Mouse (Mus musculus) limb, embryonic 15.5 days (tissue): ENCODE data around the gene Armh1. TPM values are rescaled to one million over a fixed set of nuclear protein-coding genes. Genes with fewer than 3 reads are reported as not detected.
"Not testable (repeated sequence)": the region's sequence is repeated elsewhere in the genome, so short reads cannot be mapped to it uniquely, and the experiment has no call there.

ENCODE experiments used
- ATAC-seq: fragments of 200-750 bp; cut with Nextera tagmentation; 2 replicates; pipeline ENCODE4 v1.8.0; 2017; ENCODE audit warnings: low read depth, moderate TSS enrichment; ENCODE audit not compliant: insufficient number of reproducible peaks, low FRiP score, low TSS enrichment
- H3K27ac ChIP-seq: fragments of 300-500 bp; sonication (generic); 2 replicates; pipeline ENCODE4 v1.5.1; 2015; ENCODE audit warnings: moderate library complexity, mild to moderate bottlenecking, inconsistent platforms
- H3K27me3 ChIP-seq: fragments of 300-500 bp; sonication (generic); 2 replicates; pipeline ENCODE4 v1.6.1; 2015; ENCODE audit warnings: inconsistent platforms
- H3K36me3 ChIP-seq: fragments of 300-500 bp; sonication (generic); 2 replicates; pipeline ENCODE4 v1.6.1; 2015; ENCODE audit warnings: inconsistent platforms
- H3K4me1 ChIP-seq: fragments of 300-500 bp; sonication (generic); 2 replicates; pipeline ENCODE4 v1.6.1; 2015; ENCODE audit warnings: inconsistent platforms
- H3K4me2 ChIP-seq: fragments of 300-500 bp; sonication (generic); 2 replicates; pipeline ENCODE4 v1.6.1; 2015; ENCODE audit warnings: mild to moderate bottlenecking, inconsistent platforms
- H3K4me3 ChIP-seq: fragments of 300-500 bp; sonication (generic); 2 replicates; pipeline ENCODE4 v1.5.1; 2015; ENCODE audit warnings: mild to moderate bottlenecking, inconsistent platforms
- H3K9ac ChIP-seq: fragments of 300-500 bp; sonication (generic); 2 replicates; pipeline ENCODE4 v1.6.1; 2015; ENCODE audit warnings: inconsistent platforms
- H3K9me3 ChIP-seq: fragments of 300-500 bp; sonication (generic); 2 replicates; pipeline ENCODE4 v1.6.1; 2016; ENCODE audit warnings: inconsistent platforms
- WGBS: fragments of 180-500 bp; shearing (Covaris S2); methylation state at CpG from one replicate; pipeline ENCODE4 v1.1.7; 2015; 5-methylcytosine and 5-hydroxymethylcytosine counted together
- polyA plus RNA-seq: library from polyadenylated mRNA; unstranded; fragments of >200 nt; fragmentation: Nextera tagmentation; extraction: Ambion mirVana; gene quantifications from 2 replicates; pipeline ENCODE4 v1.2.1, GENCODE M21; 2015

Gene Armh1
- polyA plus RNA-seq, 1 experiment from 2014 or later, result 0.51 TPM

- no peak overlapping the region for H3K4me2 ChIP-seq
- no peak for ATAC-seq
- no peaks in the 10 kb centered on the region for H3K36me3 ChIP-seq
- H3K4me1 ChIP-seq, result 0 out of 2 replicates have a peak, but pooled peaks cover 2% of the 10 kb centered on the region
- no peaks in the 10 kb centered on the region for H3K27me3 ChIP-seq
- no peaks in the 10 kb centered on the region for H3K9me3 ChIP-seq
- 72% methylated on average over 6 of the region's 6 CpGs for WGBS
- no peak overlapping the region for H3K27ac ChIP-seq
- H3K4me3 ChIP-seq, result no peak overlapping the region
- H3K9ac ChIP-seq, result no peak overlapping the region
These were observed 37.7 kb downstream of the Armh1 start for GRCm38 (mm10) chr4:117214250-117214649.

- WGBS, result 6% methylated on average over 20 of the region's 20 CpGs
- Histone ChIP-seq H3K4me1 (no peaks in the 10 kb centered on the region), H3K9ac (no peak overlapping the region), H3K27me3 (no peaks in the 10 kb centered on the region), H3K27ac (no peak overlapping the region), H3K36me3 (no peaks in the 10 kb centered on the region), H3K4me2 (no peak overlapping the region), H3K9me3 (no peaks in the 10 kb centered on the region), H3K4me3 (peak overlapping the region; percentile 14; the same call in 1 of the 2 replicates)
- ATAC-seq, result no peak
These were observed 41.5 kb downstream of the Armh1 start for GRCm38 (mm10) chr4:117210147-117211074.

- no peak overlapping the region for H3K27ac ChIP-seq
- no peaks in the 10 kb centered on the region for H3K9me3 ChIP-seq
- H3K4me1 ChIP-seq, result no peaks in the 10 kb centered on the region
- H3K4me3 ChIP-seq, result no peak overlapping the region
- no peak overlapping the region for H3K9ac ChIP-seq
- no peak for ATAC-seq
- H3K27me3 ChIP-seq, result no peaks in the 10 kb centered on the region
- H3K36me3 ChIP-seq, result no peaks in the 10 kb centered on the region
- H3K4me2 ChIP-seq, result no peak overlapping the region
- 79% methylated on average over 6 of the region's 6 CpGs for WGBS
These were observed 42.3 kb downstream of the Armh1 start for GRCm38 (mm10) chr4:117209592-117209991.

- Histone ChIP-seq H3K27me3 (no peaks in the 10 kb centered on the region), H3K4me1 (0 out of 2 replicates have a peak, but pooled peaks cover 2% of the 10 kb centered on the region), H3K36me3 (no peaks in the 10 kb centered on the region), H3K4me3 (no peak overlapping the region), H3K27ac (peak overlapping the region; percentile 83; the same call in 1 of the 2 replicates), H3K9ac (no peak overlapping the region), H3K9me3 (no peaks in the 10 kb centered on the region), H3K4me2 (peak overlapping the region; percentile 46; the same call in 1 of the 2 replicates)
- WGBS, result 64% methylated on average over 4 of the region's 4 CpGs
- ATAC-seq, result no peak
These were observed 49.0 kb downstream of the Armh1 start for GRCm38 (mm10) chr4:117202992-117203354.

- Histone ChIP-seq H3K27me3 (no peaks in the 10 kb centered on the region), H3K36me3 (no peaks in the 10 kb centered on the region), H3K4me2 (peak overlapping the region; percentile 46), H3K4me3 (peak overlapping the region; percentile 33), H3K27ac (peak overlapping the region; percentile 83), H3K4me1 (0 out of 2 replicates have a peak, but pooled peaks cover 2% of the 10 kb centered on the region), H3K9me3 (no peaks in the 10 kb centered on the region), H3K9ac (no peak overlapping the region)
- under 1% methylated on average over 25 of the region's 25 CpGs for WGBS
- peak; percentile 75; the same call in 1 of the 2 replicates for ATAC-seq
These were observed 49.6 kb downstream of the Armh1 start for GRCm38 (mm10) chr4:117202046-117202991.

- no peak overlapping the region for H3K9ac ChIP-seq
- no peaks in the 10 kb centered on the region for H3K4me1 ChIP-seq
- no peak overlapping the region for H3K4me3 ChIP-seq
- H3K27me3 ChIP-seq, result no peaks in the 10 kb centered on the region
- H3K4me2 ChIP-seq, result no peak overlapping the region
- H3K27ac ChIP-seq, result no peak overlapping the region
- no peak for ATAC-seq
- H3K36me3 ChIP-seq, result no peaks in the 10 kb centered on the region
- 94% methylated on average over 14 of the region's 14 CpGs for WGBS
- no peaks in the 10 kb centered on the region for H3K9me3 ChIP-seq
These were observed 60.1 kb downstream of the Armh1 start for GRCm38 (mm10) chr4:117191804-117192203.

GRCm38 (mm10) chr4:117190660-117191059 is 61.3 kb downstream of the Armh1 start:
- no peaks in the 10 kb centered on the region for H3K27me3 ChIP-seq
- no peaks in the 10 kb centered on the region for H3K4me1 ChIP-seq
- no peak for ATAC-seq
- H3K4me2 ChIP-seq, result no peak overlapping the region
- no peaks in the 10 kb centered on the region for H3K36me3 ChIP-seq
- peak overlapping the region; percentile 91 for H3K27ac ChIP-seq
- H3K9me3 ChIP-seq, result no peaks in the 10 kb centered on the region
- WGBS, result 57% methylated on average over 7 of the region's 7 CpGs
- no peak overlapping the region for H3K9ac ChIP-seq
- H3K4me3 ChIP-seq, result no peak overlapping the region

GRCm38 (mm10) chr4:117189856-117190543 is 61.9 kb downstream of the Armh1 start:
- Histone ChIP-seq H3K4me1 (no peaks in the 10 kb centered on the region), H3K27me3 (no peaks in the 10 kb centered on the region), H3K36me3 (no peaks in the 10 kb centered on the region), H3K27ac (peak overlapping the region; percentile 91), H3K4me2 (peak overlapping the region; percentile 45), H3K9me3 (no peaks in the 10 kb centered on the region), H3K4me3 (peak overlapping the region; percentile 41), H3K9ac (peak overlapping the region; percentile 63; the same call in 1 of the 2 replicates)
- peak; percentile 85 for ATAC-seq
- WGBS, result under 1% methylated on average over 9 of the region's 9 CpGs

- Histone ChIP-seq H3K4me1 (no peaks in the 10 kb centered on the region), H3K9me3 (no peaks in the 10 kb centered on the region), H3K4me2 (peak overlapping the region; percentile 45), H3K27ac (peak overlapping the region; percentile 91), H3K36me3 (no peaks in the 10 kb centered on the region), H3K27me3 (no peaks in the 10 kb centered on the region), H3K4me3 (peak overlapping the region; percentile 41), H3K9ac (peak overlapping the region; percentile 63; the same call in 1 of the 2 replicates)
- WGBS, result under 1% methylated on average over 16 of the region's 16 CpGs
- 0 out of 2 replicates have a peak, but pooled peaks have one; percentile 68 for ATAC-seq
These were observed 62.5 kb downstream of the Armh1 start for GRCm38 (mm10) chr4:117189382-117189855.

GRCm38 (mm10) chr4:117188969-117189368 is 63.0 kb downstream of the Armh1 start:
- H3K27ac ChIP-seq, result peak overlapping the region; percentile 91
- H3K4me1 ChIP-seq, result no peaks in the 10 kb centered on the region
- ATAC-seq, result no peak
- H3K9me3 ChIP-seq, result no peaks in the 10 kb centered on the region
- WGBS, result 55% methylated on average over 3 of the region's 3 CpGs
- H3K4me2 ChIP-seq, result peak overlapping the region; percentile 45
- no peaks in the 10 kb centered on the region for H3K36me3 ChIP-seq
- peak overlapping the region; percentile 41 for H3K4me3 ChIP-seq
- H3K9ac ChIP-seq, result 0 out of 2 replicates have a peak overlapping the region, but pooled peaks have one; percentile 63
- H3K27me3 ChIP-seq, result no peaks in the 10 kb centered on the region

- H3K27me3 ChIP-seq, H3K9me3 ChIP-seq: not testable (repeated sequence)
- peak overlapping the region; percentile 58 for H3K4me3 ChIP-seq
- H3K36me3 ChIP-seq, result peaks cover 21% of the 10 kb centered on the region
- H3K27ac ChIP-seq, result peak overlapping the region; percentile 73; the same call in 1 of the 2 replicates
- H3K4me2 ChIP-seq, result peak overlapping the region; percentile 91
- 13% methylated on average over 9 of the region's 9 CpGs for WGBS
- ATAC-seq, result peak; percentile 36; the same call in 1 of the 2 replicates
- H3K9ac ChIP-seq, result peak overlapping the region; percentile 41
- H3K4me1 ChIP-seq, result peaks cover 14% of the 10 kb centered on the region
These were observed 69.2 kb downstream of the Armh1 start for GRCm38 (mm10) chr4:117182759-117183096.
